Mouse (Mus musculus) liver, embryonic 14.5 days (tissue): ENCODE measurements around the gene Hmcn2.

Experiments
- CTCF ChIP-seq: IDR thresholded peaks from 2 replicates; pipeline ENCODE4 v1.5.1; 2016; ENCODE audit warnings: antibody characterized with exemption, low read depth, control low read depth
- EP300 ChIP-seq: IDR thresholded peaks from 2 replicates; pipeline ENCODE4 v1.6.1; 2016; ENCODE audit warnings: antibody characterized with exemption, low read depth

DNA sequence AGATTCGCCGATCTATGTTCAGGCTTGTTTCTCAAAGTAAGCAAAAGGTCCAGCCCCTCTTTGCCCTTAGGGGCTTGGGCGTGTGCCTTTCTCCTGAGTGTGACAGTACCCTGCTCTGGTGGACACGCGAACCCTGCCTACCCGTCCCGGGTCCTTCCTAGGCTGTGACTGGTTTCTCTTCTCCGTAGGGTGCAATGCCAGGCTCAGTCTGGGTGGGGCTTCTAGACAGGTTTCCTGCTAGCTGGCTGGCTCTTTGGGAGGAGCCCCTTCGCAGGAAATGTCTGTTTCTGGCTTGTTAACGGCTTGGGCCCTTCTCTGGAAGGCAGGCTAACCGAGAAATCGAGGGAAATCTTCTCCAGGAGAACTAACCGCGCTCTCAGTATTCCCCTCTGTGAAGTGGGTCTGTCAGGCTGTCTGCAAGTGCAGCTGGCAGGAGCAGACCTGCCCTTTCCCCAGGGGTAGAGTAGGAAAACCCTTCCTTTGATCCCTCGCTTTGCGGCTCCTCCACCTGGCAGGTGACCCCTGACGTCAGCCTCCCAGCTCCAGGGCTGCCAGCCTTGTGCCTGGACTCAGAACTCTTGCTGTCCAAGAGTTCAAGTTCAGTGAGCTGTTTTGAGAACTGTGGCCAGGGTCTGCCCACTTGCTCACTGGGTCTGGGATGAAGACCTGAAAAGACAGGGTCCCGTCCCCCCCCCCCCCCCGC, 156.6 kb downstream of the Hmcn2 start:
- TF ChIP-seq CTCF (no peak), EP300 (no peak)
